Mouse (Mus musculus) hindbrain, embryonic 15.5 days (tissue): Measurements from ENCODE around the gene Zcchc13. TPM values are rescaled to one million over a fixed set of nuclear protein-coding genes. Genes with fewer than 3 reads are reported as not detected.

ENCODE experiments used
- ATAC-seq: fragments of 200-750 bp; cut with Nextera tagmentation; 2 replicates; pipeline ENCODE4 v1.8.0; 2017; ENCODE audit warnings: low read depth, moderate number of reproducible peaks, moderate TSS enrichment; ENCODE audit not compliant: low FRiP score
- H3K27ac ChIP-seq: fragments of 300-500 bp; sonication (generic); replicated peaks from 2 replicates; pipeline ENCODE4 v1.5.1; 2015; ENCODE audit warnings: mild to moderate bottlenecking, inconsistent platforms
- H3K27me3 ChIP-seq: fragments of 300-500 bp; sonication (generic); 2 replicates; pipeline ENCODE4 v1.6.1; 2015; ENCODE audit warnings: control low read depth, inconsistent platforms
- H3K36me3 ChIP-seq: fragments of 300-500 bp; sonication (generic); 2 replicates; pipeline ENCODE4 v1.6.1; 2015; ENCODE audit warnings: control low read depth, inconsistent platforms
- H3K4me1 ChIP-seq: fragments of 300-500 bp; sonication (generic); replicated peaks from 2 replicates; pipeline ENCODE4 v1.6.1; 2015; ENCODE audit warnings: control low read depth, inconsistent platforms
- H3K4me2 ChIP-seq: fragments of 300-500 bp; sonication (generic); 2 replicates; pipeline ENCODE4 v1.6.1; 2015; ENCODE audit warnings: moderate library complexity, mild to moderate bottlenecking, inconsistent platforms
- H3K4me3 ChIP-seq: fragments of 300-500 bp; sonication (generic); 2 replicates; pipeline ENCODE4 v1.5.1; 2015; ENCODE audit warnings: mild to moderate bottlenecking, inconsistent platforms
- H3K9ac ChIP-seq: fragments of 300-500 bp; sonication (generic); 2 replicates; pipeline ENCODE4 v1.6.1; 2015; ENCODE audit warnings: inconsistent platforms
- H3K9me3 ChIP-seq: fragments of 300-500 bp; sonication (generic); 2 replicates; pipeline ENCODE4 v1.6.1; 2016; ENCODE audit warnings: control low read depth, inconsistent platforms
- WGBS: fragments of 180-500 bp; shearing (Covaris S2); methylation state at CpG from one replicate; pipeline ENCODE4 v1.1.7; 2015; 5-methylcytosine and 5-hydroxymethylcytosine counted together
- polyA plus RNA-seq: library from polyadenylated mRNA; unstranded; fragments of >200 nt; fragmentation: Nextera tagmentation; extraction: Ambion mirVana; gene quantifications from 2 replicates; pipeline ENCODE4 v1.2.1, GENCODE M21; 2015

The Zcchc13 gene
- not detected in 2 replicates for polyA plus RNA-seq

DNA sequence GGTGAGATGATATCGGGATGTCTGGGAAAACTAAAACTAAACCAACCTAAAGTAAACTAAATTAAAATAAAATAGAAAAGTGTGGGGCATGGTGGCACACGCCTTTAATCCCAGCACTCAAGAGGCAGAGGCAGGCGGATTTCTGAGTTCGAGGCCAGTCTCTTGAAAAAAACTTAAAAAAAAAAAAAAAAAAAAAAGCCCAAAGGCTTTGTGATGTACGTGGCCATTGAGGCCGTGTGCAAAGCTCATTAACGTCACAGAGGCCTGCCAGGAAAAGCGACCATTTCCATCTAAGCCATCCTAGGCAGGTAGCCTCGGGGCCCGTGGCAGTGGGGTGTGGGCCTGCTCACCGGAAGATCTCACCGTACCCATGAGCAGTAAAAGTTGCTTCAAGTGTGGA, at the start of gene Zcchc13:
Zcchc13 (plus strand) TSS at position 284 of the 400 bp plus-strand sequence.
- Histone ChIP-seq H3K4me1 (no peaks in the 10 kb centered on the region), H3K9me3 (no peaks in the 10 kb centered on the region), H3K27me3 (peaks cover 12% of the 10 kb centered on the region), H3K36me3 (no peaks in the 10 kb centered on the region), H3K4me3 (no peak within 1 kb of the TSS), H3K4me2 (no peak within 1 kb of the TSS), H3K9ac (no peak within 1 kb of the TSS), H3K27ac (no peak within 1 kb of the TSS)
- WGBS: 86% methylated on average over 12 of the region's 12 CpGs
- no peak for ATAC-seq

GRCm38 (mm10) chrX:103584262-103584661, 46.1 kb upstream of the Zcchc13 start:
- no peaks in the 10 kb centered on the region for H3K27me3 ChIP-seq
- H3K9me3 ChIP-seq: no peaks in the 10 kb centered on the region
- 85% methylated on average over 1 of the region's 1 CpGs for WGBS
- H3K27ac ChIP-seq: no peak overlapping the region
- ATAC-seq: no peak
- H3K4me1 ChIP-seq: no peaks in the 10 kb centered on the region
- H3K9ac ChIP-seq: no peak overlapping the region
- H3K4me2 ChIP-seq: no peak overlapping the region
- H3K36me3 ChIP-seq: no peaks in the 10 kb centered on the region
- H3K4me3 ChIP-seq: no peak overlapping the region

DNA sequence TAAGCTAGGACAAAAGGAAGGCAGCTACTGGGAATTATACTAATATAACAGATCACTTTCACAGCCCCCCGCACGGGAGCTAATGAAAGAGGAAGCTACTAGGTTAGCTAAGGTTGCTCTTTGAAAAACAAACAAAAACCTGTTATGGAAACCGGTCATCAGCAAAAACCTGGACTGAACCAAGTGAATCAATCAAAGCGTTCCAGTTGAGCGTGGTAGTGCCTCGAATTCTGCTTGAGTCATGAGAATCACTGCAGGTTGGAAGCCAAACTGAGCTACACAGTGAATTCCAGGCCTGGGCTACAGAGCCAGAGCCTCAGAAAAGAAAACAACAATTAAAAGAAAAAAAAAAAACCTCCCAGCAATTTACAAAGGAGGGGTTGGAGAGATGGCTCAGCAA, 38.3 kb upstream of the Zcchc13 start:
- no peaks in the 10 kb centered on the region for H3K9me3 ChIP-seq
- no peak overlapping the region for H3K4me3 ChIP-seq
- no peak for ATAC-seq
- no peak overlapping the region for H3K9ac ChIP-seq
- 87% methylated on average over 6 of the region's 6 CpGs for WGBS
- H3K27me3 ChIP-seq: no peaks in the 10 kb centered on the region
- no peak overlapping the region for H3K4me2 ChIP-seq
- H3K4me1 ChIP-seq: no peaks in the 10 kb centered on the region
- H3K36me3 ChIP-seq: peaks cover 3% of the 10 kb centered on the region; the same call in 1 of the 2 replicates
- H3K27ac ChIP-seq: no peak overlapping the region

GRCm38 (mm10) chrX:103602553-103602952, 27.8 kb upstream of the Zcchc13 start:
- 96% methylated on average over 5 of the region's 5 CpGs for WGBS
- peaks cover 52% of the 10 kb centered on the region for H3K36me3 ChIP-seq

DNA sequence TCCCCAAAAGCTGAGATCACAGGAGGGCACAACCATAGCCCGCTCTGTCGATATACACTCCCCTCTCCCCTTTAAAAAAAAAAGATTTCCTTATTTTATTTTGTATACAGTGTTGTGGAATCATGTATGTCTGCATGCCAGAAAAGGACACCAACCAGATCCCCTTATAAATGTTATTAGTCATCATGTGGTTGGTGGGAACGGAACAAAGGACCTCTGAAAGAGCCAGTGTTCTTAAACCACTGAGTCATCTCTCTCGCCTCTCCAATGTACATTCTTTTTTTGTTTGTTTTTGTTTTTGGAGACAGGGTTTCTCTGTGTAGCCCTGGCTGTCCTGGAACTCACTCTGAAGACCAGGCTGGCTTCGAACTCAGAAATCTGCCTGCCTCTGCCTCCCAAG, 26.2 kb upstream of the Zcchc13 start:
- no peak overlapping the region for H3K27ac ChIP-seq
- H3K9ac ChIP-seq: no peak overlapping the region
- no peak for ATAC-seq
- no peaks in the 10 kb centered on the region for H3K27me3 ChIP-seq
- H3K36me3 ChIP-seq: peaks cover 54% of the 10 kb centered on the region
- H3K4me2 ChIP-seq: no peak overlapping the region
- WGBS: 83% methylated on average over 5 of the region's 5 CpGs
- H3K4me1 ChIP-seq: no peaks in the 10 kb centered on the region
- no peaks in the 10 kb centered on the region for H3K9me3 ChIP-seq
- H3K4me3 ChIP-seq: no peak overlapping the region

More at GRCm38 (mm10) chrX:103602553-103602952, 27.8 kb upstream of the Zcchc13 start:
- Histone ChIP-seq H3K9me3 (no peaks in the 10 kb centered on the region), H3K4me2 (no peak overlapping the region), H3K4me3 (no peak overlapping the region), H3K9ac (no peak overlapping the region), H3K27me3 (no peaks in the 10 kb centered on the region), H3K4me1 (no peaks in the 10 kb centered on the region), H3K27ac (no peak overlapping the region)
- no peak for ATAC-seq

DNA sequence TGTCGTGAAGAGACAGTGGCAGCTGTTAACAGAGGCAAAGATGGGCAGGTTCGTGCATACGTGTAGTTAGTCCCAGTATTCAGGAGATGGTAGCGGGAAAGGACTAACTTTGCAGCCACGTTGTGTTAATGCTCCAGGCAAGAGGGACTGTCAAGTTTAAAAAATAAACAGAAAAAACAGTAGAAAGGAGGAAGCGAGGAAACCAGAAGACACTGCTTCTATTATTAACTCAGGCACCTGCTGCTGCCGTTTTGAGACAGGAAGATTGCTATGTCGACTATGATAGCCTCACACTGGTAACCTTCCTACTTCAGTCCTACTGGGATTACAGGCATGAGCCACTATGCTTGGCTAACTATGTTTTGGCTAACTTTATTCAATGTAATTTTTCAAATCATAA, 24.9 kb upstream of the Zcchc13 start:
- Histone ChIP-seq H3K27me3 (no peaks in the 10 kb centered on the region), H3K9ac (no peak overlapping the region), H3K4me1 (no peaks in the 10 kb centered on the region), H3K4me3 (no peak overlapping the region), H3K4me2 (no peak overlapping the region), H3K27ac (no peak overlapping the region), H3K9me3 (no peaks in the 10 kb centered on the region), H3K36me3 (peaks cover 50% of the 10 kb centered on the region)
- no peak for ATAC-seq
- 87% methylated on average over 8 of the region's 8 CpGs for WGBS

DNA sequence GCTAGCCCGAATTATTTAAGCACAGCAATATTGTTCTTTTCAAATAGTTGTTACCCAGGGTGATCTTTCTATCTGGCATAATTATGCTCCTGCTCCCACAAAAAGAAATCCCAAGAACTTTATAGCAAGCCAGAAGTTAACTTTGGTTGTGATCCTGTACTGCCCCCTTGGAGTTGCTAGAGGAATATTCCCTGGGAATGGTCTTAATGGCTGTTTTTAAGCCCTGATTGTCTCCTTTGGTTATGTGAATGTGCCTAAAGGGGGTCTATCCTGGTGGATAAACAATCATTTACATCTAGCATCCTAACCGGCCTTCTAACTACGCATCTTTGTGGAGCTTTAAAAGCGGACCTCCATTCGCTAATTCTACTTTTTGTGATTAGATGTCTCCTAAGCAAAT, 20.0 kb upstream of the Zcchc13 start:
- H3K27ac ChIP-seq: no peak overlapping the region
- no peak overlapping the region for H3K9ac ChIP-seq
- H3K4me1 ChIP-seq: peaks cover 1% of the 10 kb centered on the region; the same call in 1 of the 2 replicates
- ATAC-seq: no peak
- peaks cover 27% of the 10 kb centered on the region for H3K36me3 ChIP-seq
- no peak overlapping the region for H3K4me3 ChIP-seq
- H3K27me3 ChIP-seq: no peaks in the 10 kb centered on the region
- H3K4me2 ChIP-seq: no peak overlapping the region
- WGBS: 95% methylated on average over 5 of the region's 5 CpGs
- H3K9me3 ChIP-seq: no peaks in the 10 kb centered on the region

GRCm38 (mm10) chrX:103611462-103611861, 18.9 kb upstream of the Zcchc13 start:
- H3K4me1 ChIP-seq: peaks cover 10% of the 10 kb centered on the region
- ATAC-seq: no peak
- WGBS: 93% methylated on average over 2 of the region's 2 CpGs
- H3K27me3 ChIP-seq: no peaks in the 10 kb centered on the region
- no peak overlapping the region for H3K27ac ChIP-seq
- H3K4me2 ChIP-seq: no peak overlapping the region
- peaks cover 19% of the 10 kb centered on the region for H3K36me3 ChIP-seq
- H3K4me3 ChIP-seq: no peak overlapping the region
- no peak overlapping the region for H3K9ac ChIP-seq
- no peaks in the 10 kb centered on the region for H3K9me3 ChIP-seq

DNA sequence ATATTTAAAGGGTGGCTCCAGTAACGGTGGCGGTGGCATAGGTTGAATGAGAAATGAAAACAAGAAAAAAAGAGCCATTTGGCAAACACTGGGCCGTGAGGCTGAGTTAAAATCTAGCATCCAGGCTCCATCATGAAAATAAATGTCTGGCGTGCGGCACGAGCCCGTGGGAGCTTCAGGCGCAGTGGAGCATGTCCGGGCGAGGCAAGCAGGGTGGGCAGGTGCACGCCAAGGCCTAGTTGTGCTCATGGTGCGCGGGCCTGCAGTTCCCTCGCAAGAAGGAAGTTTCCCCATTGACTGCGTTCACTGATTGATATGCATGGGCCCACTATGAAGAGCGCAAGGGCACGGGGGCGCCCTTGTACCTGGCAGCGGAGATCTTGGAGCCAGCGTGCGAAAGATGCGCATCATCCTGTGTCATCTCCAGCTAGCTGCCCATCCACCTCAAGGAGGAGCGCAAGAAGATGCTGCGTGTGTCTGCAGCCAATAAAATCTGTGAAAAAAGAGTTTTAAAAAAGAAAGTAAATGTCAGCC, 15.6 kb upstream of the Zcchc13 start:
- Histone ChIP-seq H3K9me3 (no peaks in the 10 kb centered on the region), H3K27ac (no peak overlapping the region), H3K36me3 (0 out of 2 replicates have a peak, but pooled peaks cover 3% of the 10 kb centered on the region), H3K27me3 (no peaks in the 10 kb centered on the region), H3K4me2 (no peak overlapping the region), H3K4me3 (no peak overlapping the region), H3K9ac (no peak overlapping the region), H3K4me1 (peaks cover 19% of the 10 kb centered on the region)
- no peak for ATAC-seq
- 91% methylated on average over 24 of the region's 24 CpGs for WGBS

DNA sequence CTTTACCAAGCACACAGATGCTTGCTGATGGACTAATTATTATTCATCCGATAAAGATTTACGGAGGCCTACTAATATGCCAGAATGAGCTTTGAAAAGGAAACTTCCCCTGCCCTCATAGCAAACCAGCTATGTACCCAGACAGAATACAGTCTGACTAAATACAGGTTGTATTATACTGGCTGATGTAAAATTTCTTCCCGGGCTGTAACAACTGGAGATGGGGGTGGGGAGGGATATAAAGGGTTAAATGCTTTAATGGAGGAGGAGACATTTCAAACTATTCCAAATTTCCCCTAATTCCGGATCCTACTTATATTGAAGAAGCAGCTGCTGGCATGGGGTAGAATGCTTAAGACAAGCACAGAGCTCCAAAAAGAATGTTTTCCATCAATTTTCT, 14.9 kb upstream of the Zcchc13 start:
- H3K9ac ChIP-seq: no peak overlapping the region
- WGBS: 79% methylated on average over 4 of the region's 4 CpGs

GRCm38 (mm10) chrX:103616162-103616535, 14.2 kb upstream of the Zcchc13 start:
- Histone ChIP-seq H3K27me3 (no peaks in the 10 kb centered on the region), H3K9ac (peak overlapping the region; percentile 20), H3K4me1 (peaks cover 22% of the 10 kb centered on the region), H3K4me2 (peak overlapping the region; percentile 62), H3K27ac (peak overlapping the region; percentile 89), H3K4me3 (peak overlapping the region; percentile 47), H3K36me3 (0 out of 2 replicates have a peak, but pooled peaks cover 3% of the 10 kb centered on the region), H3K9me3 (no peaks in the 10 kb centered on the region)
- ATAC-seq: peak; percentile 12; the same call in 1 of the 2 replicates
- 36% methylated on average over 19 of the region's 19 CpGs for WGBS

More for the DNA sequence above, 14.9 kb upstream of the Zcchc13 start:
- H3K4me3 ChIP-seq: peak overlapping the region; percentile 47
- peaks cover 19% of the 10 kb centered on the region for H3K4me1 ChIP-seq
- H3K9me3 ChIP-seq: no peaks in the 10 kb centered on the region
- H3K27ac ChIP-seq: peak overlapping the region; percentile 89; the same call in 1 of the 2 replicates
- no peaks in the 10 kb centered on the region for H3K27me3 ChIP-seq
- H3K36me3 ChIP-seq: 0 out of 2 replicates have a peak, but pooled peaks cover 3% of the 10 kb centered on the region
- H3K4me2 ChIP-seq: peak overlapping the region; percentile 62
- no peak for ATAC-seq

DNA sequence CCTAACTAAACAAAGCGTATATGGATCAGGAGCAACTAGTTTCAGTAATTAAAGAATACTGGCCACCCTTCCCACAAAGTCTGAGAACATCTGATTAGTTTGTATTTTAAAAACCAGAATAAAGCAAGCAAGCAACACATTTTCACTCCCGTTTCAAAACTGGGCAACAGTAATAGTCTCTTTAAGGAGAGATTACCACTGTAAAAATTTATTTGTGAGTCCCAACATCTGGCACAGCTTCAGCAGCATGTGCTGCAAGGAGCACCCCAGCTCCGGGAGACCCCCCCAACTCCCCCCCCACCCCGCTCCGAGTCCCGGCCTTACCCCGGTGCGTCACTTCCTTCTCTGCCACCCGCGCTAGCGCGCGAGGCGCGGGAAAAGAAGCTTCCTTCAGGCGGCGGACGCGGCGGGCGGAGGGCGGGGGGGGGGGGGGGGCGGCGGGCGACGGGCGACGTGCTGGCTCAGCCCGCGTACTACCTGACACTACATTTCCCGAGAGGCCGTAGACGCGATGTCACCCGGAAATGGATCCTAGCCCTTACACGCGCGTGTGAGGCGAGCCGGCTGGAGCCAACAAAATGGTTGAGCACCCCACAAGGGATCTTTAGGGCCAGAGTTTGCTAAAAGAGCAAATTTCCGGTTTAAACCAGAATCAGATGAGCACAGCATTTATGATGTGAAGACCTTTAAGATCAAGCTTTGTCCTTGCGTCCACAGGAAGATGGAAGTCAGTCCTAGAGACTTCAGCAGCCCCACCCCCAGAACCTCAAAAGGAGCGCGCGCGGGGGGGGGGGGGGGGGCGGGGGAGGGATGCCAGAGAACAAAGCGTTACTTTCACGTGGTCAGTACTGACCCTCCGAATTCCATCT, 13.6 kb upstream of the Zcchc13 start:
- Histone ChIP-seq H3K36me3 (0 out of 2 replicates have a peak, but pooled peaks cover 3% of the 10 kb centered on the region), H3K4me1 (peaks cover 26% of the 10 kb centered on the region), H3K27me3 (no peaks in the 10 kb centered on the region), H3K27ac (peak overlapping the region; percentile 89), H3K4me3 (peak overlapping the region; percentile 47), H3K9ac (peak overlapping the region; percentile 31), H3K4me2 (peak overlapping the region; percentile 62), H3K9me3 (no peaks in the 10 kb centered on the region)
- 1% methylated on average over 23 of the region's 50 CpGs for WGBS
- ATAC-seq: peak; percentile 98
